Mouse (Mus musculus): Measurements from ENCODE around the gene Emp1. TPM values are rescaled to one million over a fixed set of nuclear protein-coding genes. Genes with fewer than 3 reads are reported as not detected.

The Emp1 gene
- polyA plus RNA-seq, 1 experiment = 69.9 TPM

- no peak for DNase-seq
- WGBS = 79% methylated on average over 6 of the region's 6 CpGs
- H3K36me3 ChIP-seq (ENCODE audit: control insufficient read depth, insufficient read depth, low read length) = no peaks in the 10 kb centered on the region
- no peak overlapping the region for H3K4me3 ChIP-seq (ENCODE audit: control insufficient read depth, insufficient read depth, low read length)
- no peak for TF ChIP-seq CTCF (IDR thresholded peaks at IDR 0.05; ENCODE audit: borderline replicate concordance, control insufficient read depth, extremely low read depth, insufficient read depth, low read length, poor library complexity)
- no peak for TF ChIP-seq POLR2A (IDR thresholded peaks at IDR 0.05; ENCODE audit: control insufficient read depth, extremely low read depth, insufficient read depth, low read length, poor library complexity)
- no peak overlapping the region for H3K27ac ChIP-seq (ENCODE audit: control insufficient read depth, insufficient read depth, low read length)
- H3K4me1 ChIP-seq (replicated peaks; ENCODE audit: control insufficient read depth, insufficient read depth, low read length) = peaks cover 36% of the 10 kb centered on the region
- no peaks in the 10 kb centered on the region for H3K27me3 ChIP-seq (ENCODE audit: control insufficient read depth, insufficient read depth, low read length)
Observed at GRCm38 (mm10) chr6:135368230-135368629, 5.9 kb downstream of the Emp1 start.

GRCm38 (mm10) chr6:135369551-135369968 is 7.2 kb downstream of the Emp1 start:
- peaks cover 40% of the 10 kb centered on the region for H3K4me1 ChIP-seq (replicated peaks; ENCODE audit: control insufficient read depth, insufficient read depth, low read length)
- no peak overlapping the region for H3K27ac ChIP-seq (ENCODE audit: control insufficient read depth, insufficient read depth, low read length)
- 82% methylated on average over 5 of the region's 5 CpGs for WGBS
- no peak for TF ChIP-seq POLR2A (IDR thresholded peaks at IDR 0.05; ENCODE audit: control insufficient read depth, extremely low read depth, insufficient read depth, low read length, poor library complexity)
- 0 out of 2 replicates have a peak, but pooled peaks have one; percentile 18 for TF ChIP-seq CTCF (IDR thresholded peaks at IDR 0.05; ENCODE audit: borderline replicate concordance, control insufficient read depth, extremely low read depth, insufficient read depth, low read length, poor library complexity)
- H3K4me3 ChIP-seq (ENCODE audit: control insufficient read depth, insufficient read depth, low read length) = no peak overlapping the region
- peak; percentile 53 for DNase-seq
- H3K36me3 ChIP-seq (ENCODE audit: control insufficient read depth, insufficient read depth, low read length) = no peaks in the 10 kb centered on the region
- H3K27me3 ChIP-seq (ENCODE audit: control insufficient read depth, insufficient read depth, low read length) = no peaks in the 10 kb centered on the region

GRCm38 (mm10) chr6:135370954-135371353 is 8.6 kb downstream of the Emp1 start:
- Histone ChIP-seq H3K36me3 (ENCODE audit: control insufficient read depth, insufficient read depth, low read length) (no peaks in the 10 kb centered on the region), H3K4me1 (replicated peaks; ENCODE audit: control insufficient read depth, insufficient read depth, low read length) (peaks cover 30% of the 10 kb centered on the region), H3K27me3 (ENCODE audit: control insufficient read depth, insufficient read depth, low read length) (no peaks in the 10 kb centered on the region), H3K27ac (ENCODE audit: control insufficient read depth, insufficient read depth, low read length) (no peak overlapping the region), H3K4me3 (ENCODE audit: control insufficient read depth, insufficient read depth, low read length) (no peak overlapping the region)
- 95% methylated on average over 6 of the region's 6 CpGs for WGBS
- no peak for DNase-seq
- TF ChIP-seq POLR2A (IDR thresholded peaks at IDR 0.05; ENCODE audit: control insufficient read depth, extremely low read depth, insufficient read depth, low read length, poor library complexity) (no peak), CTCF (IDR thresholded peaks at IDR 0.05; ENCODE audit: borderline replicate concordance, control insufficient read depth, extremely low read depth, insufficient read depth, low read length, poor library complexity) (no peak)

GRCm38 (mm10) chr6:135373357-135373756 is 11.0 kb downstream of the Emp1 start:
- H3K4me3 ChIP-seq (ENCODE audit: control insufficient read depth, insufficient read depth, low read length) = no peak overlapping the region
- 75% methylated on average over 8 of the region's 8 CpGs for WGBS
- H3K36me3 ChIP-seq (ENCODE audit: control insufficient read depth, insufficient read depth, low read length) = no peaks in the 10 kb centered on the region
- H3K27ac ChIP-seq (ENCODE audit: control insufficient read depth, insufficient read depth, low read length) = 0 out of 2 replicates have a peak overlapping the region, but pooled peaks have one; percentile 9
- TF ChIP-seq POLR2A (IDR thresholded peaks at IDR 0.05; ENCODE audit: control insufficient read depth, extremely low read depth, insufficient read depth, low read length, poor library complexity) (no peak), CTCF (IDR thresholded peaks at IDR 0.05; ENCODE audit: borderline replicate concordance, control insufficient read depth, extremely low read depth, insufficient read depth, low read length, poor library complexity) (no peak)
- no peaks in the 10 kb centered on the region for H3K27me3 ChIP-seq (ENCODE audit: control insufficient read depth, insufficient read depth, low read length)
- DNase-seq = peak; percentile 45
- H3K4me1 ChIP-seq (replicated peaks; ENCODE audit: control insufficient read depth, insufficient read depth, low read length) = peaks cover 22% of the 10 kb centered on the region

- WGBS = 85% methylated on average over 5 of the region's 5 CpGs
- DNase-seq = no peak
- H3K27me3 ChIP-seq (ENCODE audit: control insufficient read depth, insufficient read depth, low read length) = no peaks in the 10 kb centered on the region
- no peaks in the 10 kb centered on the region; the same call in 1 of the 2 replicates for H3K36me3 ChIP-seq (ENCODE audit: control insufficient read depth, insufficient read depth, low read length)
- no peak overlapping the region for H3K4me3 ChIP-seq (ENCODE audit: control insufficient read depth, insufficient read depth, low read length)
- peaks cover 11% of the 10 kb centered on the region for H3K4me1 ChIP-seq (replicated peaks; ENCODE audit: control insufficient read depth, insufficient read depth, low read length)
- TF ChIP-seq CTCF (IDR thresholded peaks at IDR 0.05; ENCODE audit: borderline replicate concordance, control insufficient read depth, extremely low read depth, insufficient read depth, low read length, poor library complexity) (no peak), POLR2A (IDR thresholded peaks at IDR 0.05; ENCODE audit: control insufficient read depth, extremely low read depth, insufficient read depth, low read length, poor library complexity) (no peak)
- no peak overlapping the region for H3K27ac ChIP-seq (ENCODE audit: control insufficient read depth, insufficient read depth, low read length)
Observed at GRCm38 (mm10) chr6:135375818-135376217, 13.5 kb downstream of the Emp1 start.

GRCm38 (mm10) chr6:135376248-135376647 is 13.9 kb downstream of the Emp1 start:
- DNase-seq = no peak
- H3K4me1 ChIP-seq (replicated peaks; ENCODE audit: control insufficient read depth, insufficient read depth, low read length) = peaks cover 11% of the 10 kb centered on the region
- no peaks in the 10 kb centered on the region; the same call in 1 of the 2 replicates for H3K36me3 ChIP-seq (ENCODE audit: control insufficient read depth, insufficient read depth, low read length)
- H3K27me3 ChIP-seq (ENCODE audit: control insufficient read depth, insufficient read depth, low read length) = no peaks in the 10 kb centered on the region
- no peak overlapping the region for H3K4me3 ChIP-seq (ENCODE audit: control insufficient read depth, insufficient read depth, low read length)
- no peak overlapping the region for H3K27ac ChIP-seq (ENCODE audit: control insufficient read depth, insufficient read depth, low read length)
- 97% methylated on average over 7 of the region's 7 CpGs for WGBS
- TF ChIP-seq CTCF (IDR thresholded peaks at IDR 0.05; ENCODE audit: borderline replicate concordance, control insufficient read depth, extremely low read depth, insufficient read depth, low read length, poor library complexity) (no peak), POLR2A (IDR thresholded peaks at IDR 0.05; ENCODE audit: control insufficient read depth, extremely low read depth, insufficient read depth, low read length, poor library complexity) (no peak)
